Mouse (Mus musculus) lung, adult 2 months (tissue): Measurements from ENCODE around the gene Sspn. TPM values are rescaled to one million over a fixed set of nuclear protein-coding genes. Genes with fewer than 3 reads are reported as not detected.
A peak's percentile ranks its signal among the peaks of the same experiment; 100 is the strongest.

Source experiments
- DNase-seq: peaks from one replicate; pipeline ENCODE4 v3.0.0; 2022
- H3K4me1 ChIP-seq: fragments of 200-500 bp; 2 replicates; pipeline ENCODE4 v1.6.1; 2011; ENCODE audit warnings: low read length; ENCODE audit not compliant: control insufficient read depth, insufficient read depth
- H3K4me3 ChIP-seq: fragments of 200-500 bp; replicated peaks from 2 replicates; pipeline ENCODE3; 2011; ENCODE audit warnings: low read depth, mild to moderate bottlenecking, control low read depth, low read length; ENCODE audit errors: extremely low read depth
- CTCF ChIP-seq: fragments of 200-500 bp; IDR thresholded peaks from 2 replicates; pipeline ENCODE4 v1.5.1; 2011; ENCODE audit warnings: mild to moderate bottlenecking, low read length, control low read depth; ENCODE audit not compliant: insufficient read depth
- POLR2A ChIP-seq: fragments of 200-500 bp; IDR thresholded peaks from 2 replicates; pipeline ENCODE4 v1.6.1; 2011; ENCODE audit warnings: low read depth, mild to moderate bottlenecking, control low read depth, low read length, borderline replicate concordance; ENCODE audit errors: extremely low read depth
- WGBS: fragments of 180-500 bp; shearing (Covaris S2); methylation state at CpG from one replicate; pipeline ENCODE4 v1.1.7; 2018; 5-methylcytosine and 5-hydroxymethylcytosine counted together
- polyA plus RNA-seq: library from polyadenylated mRNA; depleted of rRNA; stranded (reverse); fragments of >200 nt; gene quantifications from 2 replicates; pipeline ENCODE4 v1.2.3, GENCODE M21; 2012

Gene Sspn
- polyA plus RNA-seq, 1 experiment, result 10.1 TPM

- H3K4me1 ChIP-seq, result 0 out of 2 replicates have a peak, but pooled peaks cover 3% of the 10 kb centered on the region
- TF ChIP-seq POLR2A (no peak), CTCF (no peak)
- H3K4me3 ChIP-seq, result no peak overlapping the region
- WGBS, result 62% methylated on average over 11 of the region's 11 CpGs
- DNase-seq, result no peak
Measured at GRCm38 (mm10) chr6:145992526-145992925, 61.1 kb downstream of the Sspn start.

DNA sequence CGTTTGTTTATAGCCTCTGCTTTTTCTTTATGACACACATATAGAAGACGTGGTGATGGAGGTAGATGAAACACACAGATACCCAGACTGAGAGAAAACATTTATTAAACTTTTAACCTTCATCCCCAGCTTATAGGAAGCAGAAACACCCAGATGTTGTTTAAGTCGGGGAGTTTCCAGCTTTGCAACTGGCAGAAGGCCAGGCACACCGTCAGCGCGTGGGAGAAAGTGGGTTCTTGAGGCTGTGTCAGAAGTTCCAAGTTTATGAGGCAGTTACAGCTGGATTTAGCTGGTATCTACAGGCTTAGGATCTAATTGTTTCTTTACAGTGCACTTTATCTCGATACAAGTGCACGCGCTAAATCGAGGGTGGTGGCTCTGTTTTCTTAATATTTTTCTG is 61.5 kb downstream of the Sspn start:
- Histone ChIP-seq H3K4me3 (no peak overlapping the region), H3K4me1 (0 out of 2 replicates have a peak, but pooled peaks cover 3% of the 10 kb centered on the region)
- no peak for TF ChIP-seq POLR2A
- TF ChIP-seq CTCF, result no peak
- WGBS, result 43% methylated on average over 10 of the region's 10 CpGs
- DNase-seq, result no peak

- WGBS, result 26% methylated on average over 13 of the region's 13 CpGs
- DNase-seq, result peak; percentile 28
- H3K4me3 ChIP-seq, result no peak overlapping the region
- no peak for TF ChIP-seq CTCF
- TF ChIP-seq POLR2A, result no peak
- H3K4me1 ChIP-seq, result peaks cover 4% of the 10 kb centered on the region
Measured at GRCm38 (mm10) chr6:145998314-145999007, 67.0 kb downstream of the Sspn start.

DNA sequence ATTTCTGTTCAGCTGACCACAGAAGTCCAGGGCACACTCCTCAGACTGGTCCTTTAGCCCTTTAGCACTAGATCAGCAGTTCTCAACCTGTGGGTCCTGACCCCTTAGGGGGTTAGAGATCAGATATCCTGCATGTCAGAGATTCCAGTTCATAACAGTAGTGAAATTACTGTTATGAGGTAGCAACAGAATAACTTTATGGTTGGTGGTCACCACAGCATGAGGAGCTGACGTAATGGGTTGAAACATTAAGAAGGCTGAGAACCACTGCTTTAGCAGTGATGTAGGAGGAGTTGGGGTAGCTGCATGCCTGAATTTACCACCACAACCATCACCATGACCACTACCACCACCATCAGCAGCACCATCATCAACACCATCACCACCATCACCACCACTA is 69.3 kb downstream of the Sspn start:
- H3K4me3 ChIP-seq, result no peak overlapping the region
- no peak for DNase-seq
- H3K4me1 ChIP-seq, result peaks cover 4% of the 10 kb centered on the region
- TF ChIP-seq POLR2A (no peak), CTCF (no peak)
- WGBS, result 93% methylated on average over 1 of the region's 1 CpGs

GRCm38 (mm10) chr6:146001396-146002191 is 70.2 kb downstream of the Sspn start:
- no peak overlapping the region for H3K4me3 ChIP-seq
- no peak for TF ChIP-seq POLR2A
- TF ChIP-seq CTCF, result no peak
- DNase-seq, result no peak
- H3K4me1 ChIP-seq, result peaks cover 4% of the 10 kb centered on the region
- 89% methylated on average over 22 of the region's 22 CpGs for whole genome bisulfite sequencing

DNA sequence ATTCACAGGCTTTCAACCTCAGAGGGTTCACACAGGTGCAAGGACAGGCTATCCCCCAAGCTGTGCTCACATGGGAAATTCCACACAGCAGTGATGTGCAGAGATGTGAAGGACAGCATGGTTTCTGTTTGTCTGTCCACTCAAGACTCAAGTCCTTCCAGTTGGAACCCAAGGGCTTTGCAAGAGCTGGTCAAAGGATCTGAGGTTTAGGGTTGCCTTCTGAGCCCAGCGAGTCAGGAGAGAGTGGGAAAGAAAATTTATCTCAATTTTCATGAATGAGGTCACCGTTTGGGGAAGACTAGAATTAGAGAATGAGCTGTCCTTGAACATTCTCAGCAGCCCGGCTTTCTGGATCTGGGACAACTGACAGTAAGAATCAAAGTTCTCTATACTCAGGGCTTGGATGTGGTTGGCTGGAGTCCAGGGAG is 72.7 kb downstream of the Sspn start:
- no peak for DNase-seq
- TF ChIP-seq CTCF, result no peak
- WGBS, result 63% methylated on average over 3 of the region's 3 CpGs
- H3K4me3 ChIP-seq, result no peak overlapping the region
- H3K4me1 ChIP-seq, result no peaks in the 10 kb centered on the region

- no peak for DNase-seq
- WGBS, result 79% methylated on average over 11 of the region's 11 CpGs
- TF ChIP-seq CTCF, result no peak
- TF ChIP-seq POLR2A, result no peak
- no peaks in the 10 kb centered on the region for H3K4me1 ChIP-seq
- no peak overlapping the region for H3K4me3 ChIP-seq
Measured at GRCm38 (mm10) chr6:146005129-146005886, 73.9 kb downstream of the Sspn start.

- H3K4me1 ChIP-seq, result no peaks in the 10 kb centered on the region
- TF ChIP-seq CTCF, result no peak
- TF ChIP-seq POLR2A, result no peak
- 39% methylated on average over 3 of the region's 3 CpGs for WGBS
Measured at GRCm38 (mm10) chr6:146005935-146006564, 74.6 kb downstream of the Sspn start.

DNA sequence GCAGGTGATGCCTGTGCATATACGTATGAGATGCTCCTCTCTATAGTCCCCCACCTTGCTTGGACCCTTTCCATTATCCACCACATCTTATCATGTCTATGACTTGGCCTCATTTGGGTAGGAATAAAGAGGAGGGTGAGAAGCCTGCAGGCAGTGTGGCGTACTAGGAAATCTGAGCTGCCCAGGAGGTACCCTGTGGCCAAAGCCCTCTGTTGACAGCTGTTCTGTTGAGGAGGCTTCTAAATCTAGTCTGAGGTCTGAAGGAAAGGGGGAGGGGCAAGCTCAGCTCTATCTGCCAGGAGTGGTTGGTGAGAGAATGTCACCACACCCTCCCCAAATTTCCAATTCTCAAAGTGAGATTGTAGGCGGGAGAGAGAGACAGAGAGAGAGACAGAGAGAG is 75.3 kb downstream of the Sspn start:
- no peak for DNase-seq
- no peaks in the 10 kb centered on the region for H3K4me1 ChIP-seq
- H3K4me3 ChIP-seq, result no peak overlapping the region
- WGBS, result 86% methylated on average over 3 of the region's 3 CpGs
- TF ChIP-seq POLR2A, result no peak
- no peak for TF ChIP-seq CTCF

More at GRCm38 (mm10) chr6:146005935-146006564, 74.6 kb downstream of the Sspn start:
- DNase-seq, result no peak
- H3K4me3 ChIP-seq, result no peak overlapping the region
